Mouse (Mus musculus): ENCODE measurements around the gene Heg1. TPM values are rescaled to one million over a fixed set of nuclear protein-coding genes. Genes with fewer than 3 reads are reported as not detected.

Heg1 gene
- polyA plus RNA-seq, 1 experiment from 2014 or later: 22.9 TPM

DNA sequence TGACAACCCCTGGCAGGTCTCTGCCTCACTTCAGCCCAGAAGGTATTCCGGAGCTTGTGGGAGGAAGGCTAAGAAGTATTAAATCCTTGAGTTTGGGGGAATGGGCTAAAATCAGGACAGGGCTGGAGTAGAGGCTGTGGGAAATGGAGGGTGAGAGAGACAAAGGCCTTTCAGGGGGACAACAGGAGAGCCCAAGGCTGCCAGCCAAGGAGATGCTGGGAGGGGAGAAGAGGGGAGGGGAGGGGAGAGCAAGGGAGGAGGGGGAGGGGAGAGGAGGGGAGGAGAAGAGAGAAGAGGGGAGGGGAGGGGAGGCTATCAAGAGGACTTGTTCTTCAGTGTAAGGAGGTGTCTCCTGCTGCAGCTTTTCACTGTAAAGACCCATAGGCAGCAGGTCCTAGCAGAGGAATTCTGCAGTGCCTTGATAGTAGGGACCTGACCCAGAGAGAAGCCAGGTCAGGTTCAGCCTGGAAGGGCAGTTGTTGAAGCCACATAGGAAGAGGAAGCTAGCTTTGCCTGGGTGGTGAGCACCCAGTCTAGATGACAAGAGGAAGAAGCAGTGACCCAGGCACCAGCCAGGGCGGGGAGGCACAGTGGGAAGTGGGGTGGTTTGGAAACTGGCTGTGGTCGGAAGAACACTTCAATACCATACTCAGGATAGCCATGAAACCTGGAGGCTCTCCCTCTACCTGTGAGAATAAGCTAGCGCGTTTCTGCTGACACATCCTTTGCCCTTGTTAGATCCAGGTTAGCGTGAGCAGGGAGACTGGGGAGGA lies 7.0 kb downstream of the Heg1 start:
- H3K4me2 ChIP-seq (replicated peaks; ENCODE audit: low read depth, low read length): no peak overlapping the region
- no peak overlapping the region for H3K27ac ChIP-seq (ENCODE audit: low read length)
- H3K9me3 ChIP-seq (ENCODE audit: control insufficient read depth, low read depth, low read length): no peaks in the 10 kb centered on the region
- no peak overlapping the region for H3K9ac ChIP-seq (replicated peaks; ENCODE audit: low read depth, low read length)
- no peak for ATAC-seq (ENCODE audit: insufficient number of reproducible peaks, insufficient read depth, low FRiP score, low read depth)
- peaks cover 17% of the 10 kb centered on the region; the same call in 1 of the 2 replicates for H3K4me1 ChIP-seq (ENCODE audit: control insufficient read depth, insufficient read depth, low read length)
- H3K36me3 ChIP-seq (ENCODE audit: control insufficient read depth, insufficient read depth, low read length): no peaks in the 10 kb centered on the region; the same call in 1 of the 2 replicates
- H3K4me3 ChIP-seq (ENCODE audit: low read depth, low read length): no peak overlapping the region
- no peaks in the 10 kb centered on the region for H3K27me3 ChIP-seq (ENCODE audit: control insufficient read depth, insufficient read depth, low read length)
- WGBS: 76% methylated on average over 6 of the region's 6 CpGs

DNA sequence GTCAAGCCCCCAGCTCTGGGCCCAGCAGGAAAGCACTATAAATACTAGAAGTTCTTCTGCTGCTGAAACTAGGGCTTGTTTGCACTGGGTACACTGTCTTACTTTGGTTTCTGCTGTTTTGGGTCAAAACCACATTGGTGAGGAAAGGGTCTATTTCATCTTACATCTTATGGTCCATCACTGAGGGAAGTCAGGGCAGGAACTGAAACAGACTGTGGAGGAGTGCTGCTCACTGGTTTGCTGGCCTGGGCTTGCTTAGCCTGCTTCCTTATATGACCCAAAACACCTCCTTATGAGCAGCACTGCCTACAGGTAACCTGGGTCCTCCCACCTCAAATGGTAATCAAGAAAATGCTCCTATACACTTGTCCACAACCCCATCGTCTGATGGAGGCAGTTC lies 9.4 kb downstream of the Heg1 start:
- Histone ChIP-seq H3K9me3 (ENCODE audit: control insufficient read depth, low read depth, low read length) (no peaks in the 10 kb centered on the region), H3K36me3 (ENCODE audit: control insufficient read depth, insufficient read depth, low read length) (no peaks in the 10 kb centered on the region; the same call in 1 of the 2 replicates), H3K27ac (ENCODE audit: low read length) (no peak overlapping the region), H3K4me2 (replicated peaks; ENCODE audit: low read depth, low read length) (no peak overlapping the region), H3K4me1 (ENCODE audit: control insufficient read depth, insufficient read depth, low read length) (peaks cover 18% of the 10 kb centered on the region), H3K27me3 (ENCODE audit: control insufficient read depth, insufficient read depth, low read length) (no peaks in the 10 kb centered on the region), H3K9ac (replicated peaks; ENCODE audit: low read depth, low read length) (no peak overlapping the region), H3K4me3 (ENCODE audit: low read depth, low read length) (no peak overlapping the region)
- ATAC-seq (ENCODE audit: insufficient number of reproducible peaks, insufficient read depth, low FRiP score, low read depth): no peak
- 78% methylated on average over 1 of the region's 1 CpGs for WGBS

DNA sequence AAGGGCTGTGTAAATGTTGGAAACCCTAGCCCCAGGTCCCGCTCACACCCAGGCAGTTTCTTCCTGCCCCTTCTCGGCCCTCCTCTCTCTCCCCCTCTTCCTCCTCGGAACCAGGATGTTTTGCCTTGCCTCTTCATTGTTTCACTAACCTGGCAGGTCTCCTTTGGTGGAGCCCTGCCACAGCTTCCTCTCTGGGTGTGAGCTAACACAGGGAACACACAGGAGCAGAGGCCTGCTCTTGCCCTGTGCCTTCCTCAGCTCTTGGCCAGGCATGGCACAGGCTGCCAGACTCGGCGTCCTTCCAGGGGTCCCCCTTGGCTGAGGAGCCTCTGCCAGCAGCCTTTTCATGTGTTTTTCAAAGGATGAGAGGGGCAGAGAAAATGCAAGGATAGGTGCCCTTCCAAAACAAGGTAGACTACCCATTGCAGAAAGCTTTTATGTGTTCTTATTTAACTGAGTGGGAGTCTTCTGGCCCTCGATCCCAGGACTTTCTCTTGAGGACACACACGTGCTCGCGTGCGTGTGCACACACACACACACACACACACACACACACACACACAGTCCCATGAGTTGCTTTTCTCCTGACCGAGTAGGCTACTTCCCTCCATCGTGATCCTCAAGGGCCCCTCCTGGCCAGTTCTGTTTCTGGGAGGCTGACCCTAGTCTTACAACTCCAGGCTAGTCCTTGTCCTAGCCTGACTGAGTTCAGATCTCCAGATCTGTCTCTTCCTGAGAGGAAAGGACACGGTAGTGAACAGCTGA lies 12.8 kb downstream of the Heg1 start:
- Histone ChIP-seq H3K27ac (ENCODE audit: low read length) (peak overlapping the region; percentile 53; the same call in 1 of the 2 replicates), H3K4me3 (ENCODE audit: low read depth, low read length) (no peak overlapping the region), H3K36me3 (ENCODE audit: control insufficient read depth, insufficient read depth, low read length) (no peaks in the 10 kb centered on the region), H3K4me1 (ENCODE audit: control insufficient read depth, insufficient read depth, low read length) (peaks cover 20% of the 10 kb centered on the region), H3K9me3 (ENCODE audit: control insufficient read depth, low read depth, low read length) (no peaks in the 10 kb centered on the region), H3K27me3 (ENCODE audit: control insufficient read depth, insufficient read depth, low read length) (no peaks in the 10 kb centered on the region), H3K4me2 (replicated peaks; ENCODE audit: low read depth, low read length) (no peak overlapping the region), H3K9ac (replicated peaks; ENCODE audit: low read depth, low read length) (no peak overlapping the region)
- WGBS: 71% methylated on average over 13 of the region's 13 CpGs
- ATAC-seq (ENCODE audit: insufficient number of reproducible peaks, insufficient read depth, low FRiP score, low read depth): no peak

GRCm38 (mm10) chr16:33697576-33698276 lies 13.6 kb downstream of the Heg1 start:
- Histone ChIP-seq H3K36me3 (ENCODE audit: control insufficient read depth, insufficient read depth, low read length) (no peaks in the 10 kb centered on the region), H3K27ac (ENCODE audit: low read length) (peak overlapping the region; percentile 48; the same call in 1 of the 2 replicates), H3K9me3 (ENCODE audit: control insufficient read depth, low read depth, low read length) (no peaks in the 10 kb centered on the region), H3K9ac (replicated peaks; ENCODE audit: low read depth, low read length) (no peak overlapping the region), H3K27me3 (ENCODE audit: control insufficient read depth, insufficient read depth, low read length) (no peaks in the 10 kb centered on the region), H3K4me1 (ENCODE audit: control insufficient read depth, insufficient read depth, low read length) (peaks cover 20% of the 10 kb centered on the region), H3K4me2 (replicated peaks; ENCODE audit: low read depth, low read length) (no peak overlapping the region), H3K4me3 (ENCODE audit: low read depth, low read length) (no peak overlapping the region)
- ATAC-seq (ENCODE audit: insufficient number of reproducible peaks, insufficient read depth, low FRiP score, low read depth): 0 out of 2 replicates have a peak, but pooled peaks have one; percentile 42
- WGBS: 53% methylated on average over 9 of the region's 9 CpGs

DNA sequence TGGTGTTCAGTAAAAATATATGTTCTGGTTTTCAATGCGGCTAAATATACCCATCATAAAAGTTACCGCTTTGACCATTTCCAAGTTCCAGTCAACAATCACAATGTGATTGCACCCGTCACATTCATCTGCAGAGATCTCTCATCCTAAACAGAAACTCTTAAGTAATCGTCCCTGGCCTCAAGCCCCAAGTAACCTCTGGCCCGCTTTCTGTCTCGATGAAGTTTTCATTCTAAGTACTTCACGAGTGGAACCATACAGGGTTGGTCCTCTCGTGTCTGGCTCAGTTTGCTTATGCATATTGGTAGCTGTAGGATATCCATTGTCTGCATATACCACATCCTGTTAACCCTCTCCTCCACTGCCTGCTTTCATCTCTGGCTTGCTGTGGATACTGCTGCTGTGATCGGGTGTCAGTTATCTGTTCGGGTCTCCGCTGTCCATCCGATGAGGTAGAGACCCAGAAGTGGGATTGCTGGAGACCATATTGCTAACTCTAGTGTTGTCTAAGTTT lies 14.2 kb downstream of the Heg1 start:
- ATAC-seq (ENCODE audit: insufficient number of reproducible peaks, insufficient read depth, low FRiP score, low read depth): no peak

GRCm38 (mm10) chr16:33700584-33700983 lies 16.4 kb downstream of the Heg1 start:
- Histone ChIP-seq H3K27ac (ENCODE audit: low read length) (no peak overlapping the region), H3K27me3 (ENCODE audit: control insufficient read depth, insufficient read depth, low read length) (no peaks in the 10 kb centered on the region), H3K4me3 (ENCODE audit: low read depth, low read length) (no peak overlapping the region), H3K4me2 (replicated peaks; ENCODE audit: low read depth, low read length) (no peak overlapping the region), H3K4me1 (ENCODE audit: control insufficient read depth, insufficient read depth, low read length) (peaks cover 20% of the 10 kb centered on the region), H3K9ac (replicated peaks; ENCODE audit: low read depth, low read length) (no peak overlapping the region), H3K9me3 (ENCODE audit: control insufficient read depth, low read depth, low read length) (no peaks in the 10 kb centered on the region), H3K36me3 (ENCODE audit: control insufficient read depth, insufficient read depth, low read length) (no peaks in the 10 kb centered on the region)
- ATAC-seq (ENCODE audit: insufficient number of reproducible peaks, insufficient read depth, low FRiP score, low read depth): no peak
- 66% methylated on average over 5 of the region's 5 CpGs for WGBS

More for the DNA sequence above, 14.2 kb downstream of the Heg1 start:
- H3K27me3 ChIP-seq (ENCODE audit: control insufficient read depth, insufficient read depth, low read length): no peaks in the 10 kb centered on the region
- H3K4me1 ChIP-seq (ENCODE audit: control insufficient read depth, insufficient read depth, low read length): peaks cover 20% of the 10 kb centered on the region
- no peaks in the 10 kb centered on the region for H3K36me3 ChIP-seq (ENCODE audit: control insufficient read depth, insufficient read depth, low read length)
- no peak overlapping the region for H3K9ac ChIP-seq (replicated peaks; ENCODE audit: low read depth, low read length)
- WGBS: 46% methylated on average over 12 of the region's 12 CpGs
- H3K4me3 ChIP-seq (ENCODE audit: low read depth, low read length): no peak overlapping the region
- H3K4me2 ChIP-seq (replicated peaks; ENCODE audit: low read depth, low read length): no peak overlapping the region
- H3K27ac ChIP-seq (ENCODE audit: low read length): peak overlapping the region; percentile 48; the same call in 1 of the 2 replicates
- no peaks in the 10 kb centered on the region for H3K9me3 ChIP-seq (ENCODE audit: control insufficient read depth, low read depth, low read length)

GRCm38 (mm10) chr16:33701872-33702271 lies 17.7 kb downstream of the Heg1 start:
- ATAC-seq (ENCODE audit: insufficient number of reproducible peaks, insufficient read depth, low FRiP score, low read depth): no peak
- Histone ChIP-seq H3K4me1 (ENCODE audit: control insufficient read depth, insufficient read depth, low read length) (peaks cover 13% of the 10 kb centered on the region), H3K27ac (ENCODE audit: low read length) (no peak overlapping the region), H3K9me3 (ENCODE audit: control insufficient read depth, low read depth, low read length) (no peaks in the 10 kb centered on the region), H3K27me3 (ENCODE audit: control insufficient read depth, insufficient read depth, low read length) (no peaks in the 10 kb centered on the region), H3K4me3 (ENCODE audit: low read depth, low read length) (no peak overlapping the region), H3K9ac (replicated peaks; ENCODE audit: low read depth, low read length) (no peak overlapping the region), H3K4me2 (replicated peaks; ENCODE audit: low read depth, low read length) (no peak overlapping the region), H3K36me3 (ENCODE audit: control insufficient read depth, insufficient read depth, low read length) (no peaks in the 10 kb centered on the region)
- 93% methylated on average over 4 of the region's 4 CpGs for WGBS

- Histone ChIP-seq H3K4me1 (ENCODE audit: control insufficient read depth, insufficient read depth, low read length) (no peaks in the 10 kb centered on the region), H3K4me3 (ENCODE audit: low read depth, low read length) (no peak overlapping the region), H3K27ac (ENCODE audit: low read length) (no peak overlapping the region), H3K36me3 (ENCODE audit: control insufficient read depth, insufficient read depth, low read length) (no peaks in the 10 kb centered on the region), H3K9ac (replicated peaks; ENCODE audit: low read depth, low read length) (no peak overlapping the region), H3K9me3 (ENCODE audit: control insufficient read depth, low read depth, low read length) (no peaks in the 10 kb centered on the region), H3K27me3 (ENCODE audit: control insufficient read depth, insufficient read depth, low read length) (no peaks in the 10 kb centered on the region), H3K4me2 (replicated peaks; ENCODE audit: low read depth, low read length) (no peak overlapping the region)
- no peak for ATAC-seq (ENCODE audit: insufficient number of reproducible peaks, insufficient read depth, low FRiP score, low read depth)
- 85% methylated on average over 9 of the region's 9 CpGs for WGBS
Measured at GRCm38 (mm10) chr16:33704289-33704688, 20.1 kb downstream of the Heg1 start.

Data from stomach, embryonic 14.5 days (tissue).